Mouse (Mus musculus) ES-Bruce4 (cell line): ENCODE data around the gene Amdhd1.

Experiments
- CTCF ChIP-seq: IDR thresholded peaks from one replicate; pipeline ENCODE4 v1.8.1; 2011; ENCODE audit warnings: low read depth, low read length
- EP300 ChIP-seq: IDR thresholded peaks from 2 replicates; pipeline ENCODE4 v1.6.1; 2011; ENCODE audit warnings: low read depth, low read length; ENCODE audit not compliant: insufficient read depth

GRCm38 (mm10) chr10:93515419-93515818, 24.4 kb downstream of the Amdhd1 start:
- TF ChIP-seq CTCF, result no peak
- no peak for TF ChIP-seq EP300
